Mouse (Mus musculus): ENCODE data around the gene Rexo5. TPM values are rescaled to one million over a fixed set of nuclear protein-coding genes. Genes with fewer than 3 reads are reported as not detected.

The Rexo5 gene
- polyA plus RNA-seq, 1 experiment from 2014 or later = 27.7 TPM

DNA sequence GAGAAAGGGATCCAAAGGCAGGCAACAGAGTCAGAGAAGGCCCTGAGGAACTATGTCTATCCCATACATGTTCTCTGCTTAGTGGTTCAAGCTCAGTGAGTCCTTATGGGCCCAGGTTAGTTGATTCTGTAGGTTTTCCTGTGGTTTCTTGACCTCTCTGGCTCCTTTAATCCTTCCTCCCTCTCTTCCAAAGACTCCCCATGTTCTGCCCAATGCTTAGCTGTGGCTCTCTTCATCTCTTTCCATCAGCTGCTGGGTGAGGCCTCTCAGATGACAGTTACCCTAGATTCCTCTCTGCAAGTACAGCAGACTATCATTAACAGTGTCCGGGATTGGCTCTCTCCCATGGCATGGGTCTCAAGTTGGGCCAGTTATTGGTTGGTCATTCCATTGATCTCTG lies 41.6 kb downstream of the Rexo5 start:
- WGBS = 96% methylated on average over 1 of the region's 1 CpGs
- Histone ChIP-seq H3K36me3 (ENCODE audit: insufficient read depth, low read length) (peaks cover 6% of the 10 kb centered on the region), H3K4me3 (ENCODE audit: low read length) (no peak overlapping the region), H3K4me1 (ENCODE audit: insufficient read depth, low read length) (no peaks in the 10 kb centered on the region), H3K27me3 (ENCODE audit: insufficient read depth, low read length) (no peaks in the 10 kb centered on the region), H3K4me2 (replicated peaks; ENCODE audit: low read depth, low read length) (no peak overlapping the region), H3K9me3 (ENCODE audit: low read length) (no peaks in the 10 kb centered on the region), H3K27ac (ENCODE audit: low read length) (no peak overlapping the region), H3K9ac (replicated peaks; ENCODE audit: low read length) (no peak overlapping the region)
- ATAC-seq (ENCODE audit: low FRiP score, low TSS enrichment) = no peak

DNA sequence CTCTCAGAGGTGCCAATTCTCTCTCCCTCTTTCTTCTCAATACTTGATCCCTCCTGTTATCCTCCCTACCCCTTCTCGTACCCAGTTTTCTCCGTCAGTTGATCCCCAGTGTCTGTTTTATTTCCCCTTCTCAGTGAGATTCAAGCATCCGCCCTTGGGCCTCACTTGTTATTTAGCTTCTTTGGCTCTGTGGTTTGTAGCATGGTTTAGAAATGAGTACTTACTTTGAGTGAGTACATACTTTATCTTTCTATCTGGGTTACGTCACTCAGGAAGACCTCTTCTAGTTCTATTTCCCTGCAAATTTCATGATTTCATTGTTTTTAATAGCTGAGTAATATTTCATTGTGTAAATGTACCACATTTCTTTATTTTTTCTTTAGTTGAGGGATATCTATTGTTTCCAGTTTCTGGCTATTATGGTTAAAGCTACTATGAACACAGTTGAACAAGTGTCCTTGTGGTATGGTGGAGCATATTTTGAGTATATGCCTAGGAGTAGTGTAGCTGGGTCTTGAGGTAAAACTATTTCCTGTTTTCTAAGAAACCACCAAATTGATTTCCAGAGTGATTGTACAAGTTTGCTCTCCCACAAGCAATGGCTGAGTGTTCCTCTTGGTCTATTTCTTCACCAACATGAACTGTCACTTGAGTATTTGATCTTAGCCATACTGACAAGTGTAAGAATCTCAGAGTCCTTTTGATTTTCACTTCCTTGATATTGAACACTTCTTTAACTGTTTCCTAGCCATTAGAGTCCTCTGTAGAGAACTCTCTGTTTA lies 42.4 kb downstream of the Rexo5 start:
- Histone ChIP-seq H3K4me3 (ENCODE audit: low read length) (no peak overlapping the region), H3K9me3 (ENCODE audit: low read length) (no peaks in the 10 kb centered on the region), H3K4me2 (replicated peaks; ENCODE audit: low read depth, low read length) (no peak overlapping the region), H3K36me3 (ENCODE audit: insufficient read depth, low read length) (peaks cover 6% of the 10 kb centered on the region), H3K27ac (ENCODE audit: low read length) (no peak overlapping the region), H3K4me1 (ENCODE audit: insufficient read depth, low read length) (no peaks in the 10 kb centered on the region), H3K9ac (replicated peaks; ENCODE audit: low read length) (no peak overlapping the region), H3K27me3 (ENCODE audit: insufficient read depth, low read length) (no peaks in the 10 kb centered on the region)
- 96% methylated on average over 4 of the region's 4 CpGs for WGBS
- ATAC-seq (ENCODE audit: low FRiP score, low TSS enrichment) = no peak

DNA sequence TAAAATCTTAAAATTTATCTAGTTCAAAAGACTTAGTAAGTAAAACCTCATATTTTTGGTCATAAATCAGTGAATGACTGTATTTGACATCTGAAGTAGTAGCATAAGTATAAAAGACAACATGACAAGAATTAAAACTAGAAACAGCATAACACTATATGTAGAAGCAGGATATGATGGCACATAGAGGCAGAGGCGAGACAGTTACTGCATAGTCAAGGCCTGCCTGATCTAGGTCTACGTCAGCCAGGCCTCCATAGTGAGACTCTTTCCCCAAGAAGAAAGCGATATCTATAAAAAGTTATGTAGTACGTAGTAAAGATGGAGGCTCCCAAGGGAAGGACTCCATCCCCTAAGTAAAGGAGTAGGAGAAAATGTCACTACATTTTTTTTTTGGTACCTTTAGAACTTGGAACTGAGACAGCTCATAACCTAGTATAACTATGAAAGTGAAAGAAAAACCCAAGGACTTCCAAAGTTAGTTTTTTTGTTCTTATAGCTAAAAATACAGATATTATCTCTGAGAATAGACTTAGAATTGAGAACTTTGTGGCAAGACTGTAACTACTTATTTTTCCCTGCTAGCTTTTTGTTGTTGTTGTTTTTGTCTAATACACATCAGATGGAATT lies 48.1 kb downstream of the Rexo5 start:
- no peaks in the 10 kb centered on the region for H3K27me3 ChIP-seq (ENCODE audit: insufficient read depth, low read length)
- no peak overlapping the region for H3K4me3 ChIP-seq (ENCODE audit: low read length)
- H3K9me3 ChIP-seq (ENCODE audit: low read length) = no peaks in the 10 kb centered on the region
- no peaks in the 10 kb centered on the region for H3K4me1 ChIP-seq (ENCODE audit: insufficient read depth, low read length)
- no peak overlapping the region for H3K9ac ChIP-seq (replicated peaks; ENCODE audit: low read length)
- no peak overlapping the region for H3K27ac ChIP-seq (ENCODE audit: low read length)
- no peak overlapping the region for H3K4me2 ChIP-seq (replicated peaks; ENCODE audit: low read depth, low read length)
- WGBS = 97% methylated on average over 4 of the region's 4 CpGs
- ATAC-seq (ENCODE audit: low FRiP score, low TSS enrichment) = no peak
- 0 out of 2 replicates have a peak, but pooled peaks cover 13% of the 10 kb centered on the region for H3K36me3 ChIP-seq (ENCODE audit: insufficient read depth, low read length)

DNA sequence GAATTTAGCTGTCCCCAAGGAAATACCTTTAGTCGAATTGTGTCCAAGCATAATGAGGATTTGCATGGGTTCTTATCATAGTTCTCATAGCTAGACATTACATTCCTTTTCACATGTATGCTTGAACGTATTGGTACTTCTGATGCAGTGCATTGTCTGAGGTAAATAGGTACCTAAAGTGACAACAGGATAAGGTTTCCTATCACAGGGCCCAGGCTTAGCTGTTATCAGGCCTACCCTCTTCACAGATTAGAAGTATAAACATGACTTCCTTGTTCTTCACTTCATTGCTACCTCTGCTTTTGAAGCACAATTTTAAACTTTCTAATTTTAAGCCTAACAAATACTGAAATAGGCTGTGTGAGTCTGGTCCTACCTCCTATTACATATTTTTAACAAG lies 51.7 kb downstream of the Rexo5 start:
- no peak overlapping the region for H3K4me2 ChIP-seq (replicated peaks; ENCODE audit: low read depth, low read length)

DNA sequence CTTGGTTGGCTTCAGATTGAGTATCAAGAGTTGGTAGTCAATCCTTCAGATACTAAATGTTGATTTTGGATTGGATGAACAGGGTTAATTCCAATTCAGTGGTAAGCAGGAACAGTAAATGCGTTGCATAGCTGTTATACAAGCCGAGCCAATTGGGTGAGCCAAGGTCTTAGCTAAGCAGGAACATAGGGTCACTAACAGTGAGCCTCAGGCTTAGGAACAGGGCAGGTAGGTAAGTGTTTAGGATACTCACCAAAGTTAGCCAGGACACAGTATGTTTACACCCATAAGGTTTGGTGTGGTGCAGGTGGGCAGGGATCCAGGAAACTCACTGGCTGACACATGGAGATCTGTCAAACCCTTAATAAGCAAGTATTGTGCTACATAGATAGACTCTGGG lies 53.6 kb downstream of the Rexo5 start:
- Histone ChIP-seq H3K4me3 (ENCODE audit: low read length) (no peak overlapping the region), H3K27me3 (ENCODE audit: insufficient read depth, low read length) (no peaks in the 10 kb centered on the region), H3K27ac (ENCODE audit: low read length) (no peak overlapping the region), H3K4me1 (ENCODE audit: insufficient read depth, low read length) (no peaks in the 10 kb centered on the region), H3K9ac (replicated peaks; ENCODE audit: low read length) (no peak overlapping the region), H3K4me2 (replicated peaks; ENCODE audit: low read depth, low read length) (no peak overlapping the region), H3K36me3 (ENCODE audit: insufficient read depth, low read length) (0 out of 2 replicates have a peak, but pooled peaks cover 19% of the 10 kb centered on the region), H3K9me3 (ENCODE audit: low read length) (no peaks in the 10 kb centered on the region)
- no peak for ATAC-seq (ENCODE audit: low FRiP score, low TSS enrichment)
- 88% methylated on average over 2 of the region's 2 CpGs for WGBS

More for the DNA sequence above, 51.7 kb downstream of the Rexo5 start:
- Histone ChIP-seq H3K4me1 (ENCODE audit: insufficient read depth, low read length) (no peaks in the 10 kb centered on the region), H3K9me3 (ENCODE audit: low read length) (no peaks in the 10 kb centered on the region), H3K9ac (replicated peaks; ENCODE audit: low read length) (no peak overlapping the region), H3K27ac (ENCODE audit: low read length) (no peak overlapping the region), H3K27me3 (ENCODE audit: insufficient read depth, low read length) (no peaks in the 10 kb centered on the region), H3K36me3 (ENCODE audit: insufficient read depth, low read length) (0 out of 2 replicates have a peak, but pooled peaks cover 18% of the 10 kb centered on the region), H3K4me3 (ENCODE audit: low read length) (no peak overlapping the region)
- 86% methylated on average over 2 of the region's 2 CpGs for WGBS
- no peak for ATAC-seq (ENCODE audit: low FRiP score, low TSS enrichment)

DNA sequence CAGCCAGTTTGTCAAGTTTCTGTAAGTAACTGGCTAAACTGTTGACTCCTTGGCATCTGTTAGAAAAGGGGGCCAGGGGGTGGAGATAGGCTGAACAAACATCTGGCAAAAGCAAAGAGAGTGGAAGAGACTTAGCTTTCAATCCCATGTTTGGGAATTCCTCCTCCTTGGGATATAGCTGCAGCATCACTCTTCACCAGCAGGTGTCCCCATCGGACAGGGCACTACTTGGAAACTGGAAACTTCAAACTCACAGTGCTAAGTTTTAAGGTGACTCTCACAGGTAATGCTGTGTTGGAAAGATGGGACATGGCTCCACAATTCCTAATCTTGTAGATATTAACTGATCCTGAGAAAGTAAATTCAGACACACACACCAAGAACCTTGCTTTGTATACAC lies 55.3 kb downstream of the Rexo5 start:
- no peak overlapping the region for H3K4me2 ChIP-seq (replicated peaks; ENCODE audit: low read depth, low read length)
- H3K27me3 ChIP-seq (ENCODE audit: insufficient read depth, low read length) = no peaks in the 10 kb centered on the region
- no peaks in the 10 kb centered on the region for H3K9me3 ChIP-seq (ENCODE audit: low read length)
- no peaks in the 10 kb centered on the region for H3K4me1 ChIP-seq (ENCODE audit: insufficient read depth, low read length)
- no peak overlapping the region for H3K9ac ChIP-seq (replicated peaks; ENCODE audit: low read length)
- ATAC-seq (ENCODE audit: low FRiP score, low TSS enrichment) = no peak
- WGBS = 0% methylated on average over 1 of the region's 1 CpGs
- 0 out of 2 replicates have a peak, but pooled peaks cover 18% of the 10 kb centered on the region for H3K36me3 ChIP-seq (ENCODE audit: insufficient read depth, low read length)
- no peak overlapping the region for H3K27ac ChIP-seq (ENCODE audit: low read length)
- H3K4me3 ChIP-seq (ENCODE audit: low read length) = no peak overlapping the region

GRCm38 (mm10) chr7:119850737-119851136 lies 56.9 kb downstream of the Rexo5 start:
- H3K4me2 ChIP-seq (replicated peaks; ENCODE audit: low read depth, low read length) = no peak overlapping the region
- H3K4me3 ChIP-seq (ENCODE audit: low read length) = no peak overlapping the region
- no peaks in the 10 kb centered on the region for H3K9me3 ChIP-seq (ENCODE audit: low read length)
- no peak overlapping the region for H3K27ac ChIP-seq (ENCODE audit: low read length)
- 0 out of 2 replicates have a peak, but pooled peaks cover 17% of the 10 kb centered on the region for H3K36me3 ChIP-seq (ENCODE audit: insufficient read depth, low read length)
- H3K9ac ChIP-seq (replicated peaks; ENCODE audit: low read length) = no peak overlapping the region
- H3K27me3 ChIP-seq (ENCODE audit: insufficient read depth, low read length) = no peaks in the 10 kb centered on the region
- ATAC-seq (ENCODE audit: low FRiP score, low TSS enrichment) = no peak
- H3K4me1 ChIP-seq (ENCODE audit: insufficient read depth, low read length) = no peaks in the 10 kb centered on the region
- WGBS = 74% methylated on average over 5 of the region's 5 CpGs

DNA sequence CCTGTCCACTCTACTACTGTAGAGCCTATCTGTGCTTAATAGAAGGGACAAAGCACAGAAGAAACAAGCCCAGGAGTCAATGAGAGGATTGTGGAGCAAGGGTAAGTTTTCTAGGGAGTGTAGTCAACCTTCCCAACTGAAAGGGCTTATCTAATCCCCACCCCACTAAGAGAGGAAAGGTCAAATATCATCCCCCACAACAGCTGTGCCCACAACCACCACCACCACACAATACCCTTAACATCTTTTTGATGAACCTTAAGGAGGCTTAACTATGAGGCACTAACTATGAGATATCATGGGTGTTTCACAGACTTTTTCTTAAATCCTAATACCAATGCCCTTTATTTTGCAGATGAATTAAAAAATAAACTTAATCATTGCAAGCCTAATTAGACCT lies 58.7 kb downstream of the Rexo5 start:
- peaks cover 16% of the 10 kb centered on the region; the same call in 1 of the 2 replicates for H3K36me3 ChIP-seq (ENCODE audit: insufficient read depth, low read length)

GRCm38 (mm10) chr7:119853186-119853585 lies 59.4 kb downstream of the Rexo5 start:
- H3K27ac ChIP-seq (ENCODE audit: low read length) = no peak overlapping the region
- no peak overlapping the region for H3K4me3 ChIP-seq (ENCODE audit: low read length)
- no peak for ATAC-seq (ENCODE audit: low FRiP score, low TSS enrichment)
- H3K9ac ChIP-seq (replicated peaks; ENCODE audit: low read length) = no peak overlapping the region
- WGBS = 98% methylated on average over 1 of the region's 1 CpGs
- H3K4me2 ChIP-seq (replicated peaks; ENCODE audit: low read depth, low read length) = no peak overlapping the region
- H3K27me3 ChIP-seq (ENCODE audit: insufficient read depth, low read length) = no peaks in the 10 kb centered on the region
- H3K36me3 ChIP-seq (ENCODE audit: insufficient read depth, low read length) = peaks cover 21% of the 10 kb centered on the region; the same call in 1 of the 2 replicates
- H3K9me3 ChIP-seq (ENCODE audit: low read length) = no peaks in the 10 kb centered on the region
- H3K4me1 ChIP-seq (ENCODE audit: insufficient read depth, low read length) = no peaks in the 10 kb centered on the region

More for the DNA sequence above, 58.7 kb downstream of the Rexo5 start:
- no peaks in the 10 kb centered on the region for H3K27me3 ChIP-seq (ENCODE audit: insufficient read depth, low read length)
- H3K4me3 ChIP-seq (ENCODE audit: low read length) = no peak overlapping the region
- no peaks in the 10 kb centered on the region for H3K4me1 ChIP-seq (ENCODE audit: insufficient read depth, low read length)
- H3K4me2 ChIP-seq (replicated peaks; ENCODE audit: low read depth, low read length) = no peak overlapping the region
- H3K27ac ChIP-seq (ENCODE audit: low read length) = no peak overlapping the region
- H3K9ac ChIP-seq (replicated peaks; ENCODE audit: low read length) = no peak overlapping the region
- no peaks in the 10 kb centered on the region for H3K9me3 ChIP-seq (ENCODE audit: low read length)
- ATAC-seq (ENCODE audit: low FRiP score, low TSS enrichment) = no peak

- Histone ChIP-seq H3K36me3 (ENCODE audit: insufficient read depth, low read length) (peaks cover 19% of the 10 kb centered on the region; the same call in 1 of the 2 replicates), H3K27me3 (ENCODE audit: insufficient read depth, low read length) (no peaks in the 10 kb centered on the region), H3K9me3 (ENCODE audit: low read length) (no peaks in the 10 kb centered on the region), H3K9ac (replicated peaks; ENCODE audit: low read length) (no peak overlapping the region), H3K4me1 (ENCODE audit: insufficient read depth, low read length) (no peaks in the 10 kb centered on the region), H3K4me2 (replicated peaks; ENCODE audit: low read depth, low read length) (no peak overlapping the region), H3K27ac (ENCODE audit: low read length) (no peak overlapping the region), H3K4me3 (ENCODE audit: low read length) (no peak overlapping the region)
- ATAC-seq (ENCODE audit: low FRiP score, low TSS enrichment) = no peak
- 94% methylated on average over 2 of the region's 2 CpGs for WGBS
Measured at GRCm38 (mm10) chr7:119854362-119854761, 60.6 kb downstream of the Rexo5 start.

Data from kidney, embryonic 16.5 days (tissue).